11 mouse cellular contexts compared by ENCODE assay signal in the genomic region with DNA sequence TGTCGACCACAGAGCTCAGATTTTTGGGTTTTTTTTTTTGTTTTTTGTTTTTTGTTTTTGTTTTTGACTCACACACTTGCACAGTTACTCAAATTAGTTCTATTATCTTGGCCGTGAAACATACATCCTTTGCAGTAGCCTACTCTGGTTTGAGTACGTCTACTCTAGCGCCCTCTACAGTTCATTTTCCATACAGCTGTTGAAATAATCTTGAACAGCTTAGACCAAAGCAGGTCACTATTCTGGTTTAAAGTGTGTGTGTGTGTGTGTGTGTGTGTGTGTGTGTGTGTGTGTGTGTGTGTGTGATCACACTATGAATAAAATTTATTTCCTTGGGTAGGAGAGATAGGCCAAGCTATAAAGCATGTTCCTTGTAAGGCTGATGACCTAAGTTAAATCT. TPM values are rescaled to one million over a fixed set of nuclear protein-coding genes. Genes with fewer than 3 reads are reported as not detected.
A peak's percentile ranks its signal among the peaks of the same experiment; 100 is the strongest.
DNase-seq lines count a peak whose midpoint lies in the region; ATAC-seq and TF ChIP-seq lines count a peak whose summit lies in the region.
"Had no signal": no experiment of that assay in that cellular context is flagged by ENCODE, and none has a peak within 500 bp of the region (broad histone marks: within the 10 kb centered on the region; RNA-seq: fewer than 3 reads in every experiment).

No protein-coding gene starts in this region.

- H3K79me2 ChIP-seq in liver, adult 2 months (ENCODE audit: control insufficient read depth, insufficient read depth, low read length): no peaks in the 10 kb centered on the region

- no peak for TF ChIP-seq POLR2A in liver, adult 2 months (IDR thresholded peaks at IDR 0.05; ENCODE audit: extremely low read depth, insufficient read depth, low read length)
- TF ChIP-seq POLR2A in cortical plate, adult 2 months (IDR thresholded peaks at IDR 0.05; ENCODE audit: extremely low read depth, insufficient read depth, low read length): no peak

- H3K4me3 ChIP-seq in liver, adult 2 months (ENCODE audit: insufficient read depth, low read depth, low read length): no peak overlapping the region
- no peak overlapping the region for H3K4me3 ChIP-seq in liver, embryonic 11.5 days (ENCODE audit: low read depth, low read length)
- no peak overlapping the region for H3K4me3 ChIP-seq in cortical plate, adult 2 months (ENCODE audit: insufficient read depth, low read length)
- H3K4me3 ChIP-seq in intestine, embryonic 16.5 days (ENCODE audit: low read length): no peak overlapping the region
- H3K4me3 ChIP-seq: liver, embryonic 13.5 days; midbrain, embryonic 12.5 days had no signal

- H3K4me1 ChIP-seq in liver, adult 2 months (ENCODE audit: control insufficient read depth, insufficient read depth, low read length): no peaks in the 10 kb centered on the region
- no peaks in the 10 kb centered on the region for H3K4me1 ChIP-seq in liver, embryonic 11.5 days (replicated peaks; ENCODE audit: control insufficient read depth, insufficient read depth, low read length)
- H3K4me1 ChIP-seq in cortical plate, adult 2 months (ENCODE audit: control insufficient read depth, insufficient read depth, low read length): no peaks in the 10 kb centered on the region
- H3K4me1 ChIP-seq in intestine, embryonic 16.5 days (ENCODE audit: control insufficient read depth, insufficient read depth, low read length): peaks cover 4% of the 10 kb centered on the region

- H3K4me2 ChIP-seq in liver, embryonic 11.5 days: no peak overlapping the region
- H3K4me2 ChIP-seq in intestine, embryonic 16.5 days (ENCODE audit: low read depth, low read length): no peak overlapping the region
- H3K4me2 ChIP-seq: liver, embryonic 13.5 days; midbrain, embryonic 12.5 days had no signal

- no peak overlapping the region for H3K27ac ChIP-seq in liver, adult 2 months (replicated peaks; ENCODE audit: insufficient read depth, low read depth, low read length)
- no peak overlapping the region for H3K27ac ChIP-seq in liver, embryonic 11.5 days (ENCODE audit: low read depth, low read length)
- no peak overlapping the region for H3K27ac ChIP-seq in cortical plate, adult 2 months (ENCODE audit: insufficient read depth, low read length)
- no peak overlapping the region for H3K27ac ChIP-seq in intestine, embryonic 16.5 days (ENCODE audit: low read length)
- H3K27ac ChIP-seq: liver, embryonic 13.5 days; midbrain, embryonic 12.5 days had no signal

- H3K9me3 ChIP-seq in liver, embryonic 11.5 days (ENCODE audit: control insufficient read depth, low read length): no peaks in the 10 kb centered on the region
- no peaks in the 10 kb centered on the region for H3K9me3 ChIP-seq in intestine, embryonic 16.5 days (ENCODE audit: control insufficient read depth, low read length)
- H3K9me3 ChIP-seq: liver, embryonic 13.5 days; midbrain, embryonic 12.5 days had no signal

- TF ChIP-seq CTCF in liver, adult 2 months (IDR thresholded peaks at IDR 0.05; ENCODE audit: low read depth, low read length): no peak
- TF ChIP-seq CTCF in cortical plate, adult 2 months (IDR thresholded peaks at IDR 0.05; ENCODE audit: extremely low read depth, insufficient read depth, low read length): 0 out of 2 replicates have a peak, but pooled peaks have one; percentile 2

- peak; percentile 35 for DNase-seq in embryo, embryonic 10 days (ENCODE audit: low spot score)
- DNase-seq in embryo, embryonic 9.5 days (ENCODE audit: extremely low spot score): no peak
- DNase-seq in liver, adult 2 months (ENCODE audit: extremely low read depth, low read depth, low spot score): peak; percentile 12
- DNase-seq in liver, embryonic 11.5 days (ENCODE audit: low spot score): no peak
- peak; percentile 57 for DNase-seq in ES-CJ7 (ENCODE audit: low read depth, low spot score)
- DNase-seq in T-cell, adult 2 months (ENCODE audit: low spot score): no peak
- DNase-seq: cerebellum, adult 8-10 months; liver, embryonic 13.5 days had no signal

- no peaks in the 10 kb centered on the region for H3K27me3 ChIP-seq in liver, adult 2 months (ENCODE audit: control insufficient read depth, insufficient read depth, low read length)
- H3K27me3 ChIP-seq in liver, embryonic 11.5 days (replicated peaks; ENCODE audit: control insufficient read depth, insufficient read depth, low read length): peaks cover 17% of the 10 kb centered on the region
- peaks cover 4% of the 10 kb centered on the region for H3K27me3 ChIP-seq in intestine, embryonic 16.5 days (replicated peaks; ENCODE audit: control insufficient read depth, insufficient read depth, low read length)

- 27% methylated on average over 4 of the region's 4 CpGs for WGBS in liver, adult 2 months
- 25% methylated on average over 4 of the region's 4 CpGs for WGBS in liver, embryonic 11.5 days
- 34% methylated on average over 4 of the region's 4 CpGs for WGBS in intestine, embryonic 16.5 days

- no peaks in the 10 kb centered on the region for H3K36me3 ChIP-seq in liver, adult 2 months (ENCODE audit: control insufficient read depth, insufficient read depth, low read length)
- no peaks in the 10 kb centered on the region for H3K36me3 ChIP-seq in liver, embryonic 11.5 days (ENCODE audit: control insufficient read depth, insufficient read depth, low read length)
- H3K36me3 ChIP-seq in intestine, embryonic 16.5 days (ENCODE audit: control insufficient read depth, insufficient read depth, low read length): no peaks in the 10 kb centered on the region
- H3K36me3 ChIP-seq: liver, embryonic 13.5 days; midbrain, embryonic 12.5 days had no signal

- no peak for ATAC-seq in liver, embryonic 11.5 days (replicated peaks; ENCODE audit: low FRiP score)
- ATAC-seq in intestine, embryonic 16.5 days: no peak

- no peak overlapping the region for H3K9ac ChIP-seq in liver, adult 2 months (ENCODE audit: low read depth, low read length)
- H3K9ac ChIP-seq in liver, embryonic 11.5 days (ENCODE audit: low read depth, low read length): no peak overlapping the region
- H3K9ac ChIP-seq in intestine, embryonic 16.5 days (ENCODE audit: low read depth, low read length): no peak overlapping the region
- H3K9ac ChIP-seq: liver, embryonic 13.5 days; midbrain, embryonic 12.5 days had no signal

RNA-seq across cellular contexts. Expression of a gene that starts 5.6 kb away (rescaled TPM):
- total RNA-seq in liver, adult 2 months (2014; rRNA removed): under 0.01 and 0.07 TPM in 2 replicates
- not detected in 2 replicates for polyA plus RNA-seq in liver, adult 2 months (2012; rRNA removed)
- 0.84 and 0.96 TPM in 2 replicates for polyA plus RNA-seq in liver, embryonic 11.5 days (2014; fragmentation: Nextera tagmentation; extraction: Ambion mirVana)
- 0.59 and 0.77 TPM in 2 replicates for polyA plus RNA-seq in cortical plate, adult 2 months (2012; rRNA removed)
- 0.32 and 0.54 TPM in 2 replicates for polyA plus RNA-seq in intestine, embryonic 16.5 days (2015; fragmentation: Nextera tagmentation; extraction: Ambion mirVana)

RNA-seq across cellular contexts. Expression of a gene that starts 39.2 kb away (rescaled TPM):
- total RNA-seq in liver, adult 2 months (2014; rRNA removed): 4.0 and 4.3 TPM in 2 replicates
- polyA plus RNA-seq in liver, adult 2 months (2012; rRNA removed): 3.2 and 4.2 TPM in 2 replicates
- polyA plus RNA-seq in liver, embryonic 11.5 days (2014; fragmentation: Nextera tagmentation; extraction: Ambion mirVana): 23.6 and 28.6 TPM in 2 replicates
- 3.0 and 3.3 TPM in 2 replicates for polyA plus RNA-seq in cortical plate, adult 2 months (2012; rRNA removed)
- 14.9 and 17.8 TPM in 2 replicates for polyA plus RNA-seq in intestine, embryonic 16.5 days (2015; fragmentation: Nextera tagmentation; extraction: Ambion mirVana)

Comparison
In these comparisons a context has a peak if more than half of its experiments do, and no peak if none do; other contexts are left out.
1. DNase-seq: peak in embryo, embryonic 10 days (single experiment), liver, adult 2 months (single experiment) and ES-CJ7 (single experiment); none in embryo, embryonic 9.5 days (single experiment), liver, embryonic 11.5 days (single experiment) and T-cell, adult 2 months (single experiment).